Mouse (Mus musculus): ENCODE measurements around the gene Nfix.

GRCm38 (mm10) chr8:84815547-84815946 lies 15.4 kb upstream of the Nfix start:
- TF ChIP-seq CTCF (IDR thresholded peaks at IDR 0.05; ENCODE audit: insufficient read depth, low read depth, low read length) (peak; percentile 64), POLR2A (IDR thresholded peaks at IDR 0.05; ENCODE audit: insufficient read depth, low read depth, low read length) (no peak)

Measured in olfactory bulb, adult 2 months (tissue).